Mouse (Mus musculus) intestine, postnatal 0 days (tissue): ENCODE measurements around the gene Hoxc4. TPM values are rescaled to one million over a fixed set of nuclear protein-coding genes. Genes with fewer than 3 reads are reported as not detected.
A peak's percentile ranks its signal among the peaks of the same experiment; 100 is the strongest.

Source experiments
- ATAC-seq: fragments of 200-750 bp; cut with Nextera tagmentation; 2 replicates; pipeline ENCODE4 v1.8.0; 2017; ENCODE audit warnings: mild to moderate bottlenecking, moderate TSS enrichment, moderate library complexity
- H3K27ac ChIP-seq: fragments of 300-500 bp; sonication (generic); 2 replicates; pipeline ENCODE4 v1.5.1; 2014; ENCODE audit warnings: mild to moderate bottlenecking, low read depth, low read length, moderate library complexity
- H3K27me3 ChIP-seq: fragments of 300-500 bp; sonication (generic); replicated peaks from 2 replicates; pipeline ENCODE4 v1.6.1; 2014; ENCODE audit warnings: low read length, mixed read lengths; ENCODE audit not compliant: control insufficient read depth, insufficient read depth
- H3K36me3 ChIP-seq: fragments of 300-500 bp; sonication (generic); 2 replicates; pipeline ENCODE4 v1.6.1; 2014; ENCODE audit warnings: mild to moderate bottlenecking, moderate library complexity; ENCODE audit not compliant: control insufficient read depth, insufficient read depth
- H3K4me1 ChIP-seq: fragments of 300-500 bp; sonication (generic); replicated peaks from 2 replicates; pipeline ENCODE4 v1.6.1; 2014; ENCODE audit warnings: antibody characterized with exemption, low read length, mixed read lengths; ENCODE audit not compliant: control insufficient read depth, insufficient read depth
- H3K4me2 ChIP-seq: fragments of 300-500 bp; sonication (generic); replicated peaks from 2 replicates; pipeline ENCODE4 v1.6.1; 2014; ENCODE audit warnings: low read depth, mild to moderate bottlenecking, moderate library complexity
- H3K4me3 ChIP-seq: fragments of 300-500 bp; sonication (generic); 2 replicates; pipeline ENCODE4 v1.5.1; 2014; ENCODE audit warnings: low read depth, low read length
- H3K9ac ChIP-seq: fragments of 300-500 bp; sonication (generic); 2 replicates; pipeline ENCODE4 v1.6.1; 2014; ENCODE audit warnings: mild to moderate bottlenecking, low read depth, low read length
- H3K9me3 ChIP-seq: fragments of 300-500 bp; sonication (generic); 2 replicates; pipeline ENCODE4 v1.6.1; 2016; ENCODE audit warnings: mixed run types; ENCODE audit not compliant: control insufficient read depth
- CTCF ChIP-seq: sonication (generic); IDR thresholded peaks from 2 replicates; pipeline ENCODE4 v1.5.1; 2016; ENCODE audit warnings: low read depth, mild to moderate bottlenecking, control low read depth, antibody characterized with exemption, moderate library complexity
- WGBS: fragments of 180-500 bp; shearing (Covaris S2); extraction: QIAGEN DNeasy Blood & Tissue Kit; methylation state at CpG from one replicate; pipeline ENCODE4 v1.1.7; 2014; 5-methylcytosine and 5-hydroxymethylcytosine counted together
- polyA plus RNA-seq: library from polyadenylated mRNA; unstranded; fragments of >200 nt; fragmentation: Nextera tagmentation; extraction: Ambion mirVana; gene quantifications from 2 replicates; pipeline ENCODE4 v1.2.1, GENCODE M21; 2015

Hoxc4 gene
- polyA plus RNA-seq, 1 experiment from 2014 or later, result 4.8 TPM

DNA sequence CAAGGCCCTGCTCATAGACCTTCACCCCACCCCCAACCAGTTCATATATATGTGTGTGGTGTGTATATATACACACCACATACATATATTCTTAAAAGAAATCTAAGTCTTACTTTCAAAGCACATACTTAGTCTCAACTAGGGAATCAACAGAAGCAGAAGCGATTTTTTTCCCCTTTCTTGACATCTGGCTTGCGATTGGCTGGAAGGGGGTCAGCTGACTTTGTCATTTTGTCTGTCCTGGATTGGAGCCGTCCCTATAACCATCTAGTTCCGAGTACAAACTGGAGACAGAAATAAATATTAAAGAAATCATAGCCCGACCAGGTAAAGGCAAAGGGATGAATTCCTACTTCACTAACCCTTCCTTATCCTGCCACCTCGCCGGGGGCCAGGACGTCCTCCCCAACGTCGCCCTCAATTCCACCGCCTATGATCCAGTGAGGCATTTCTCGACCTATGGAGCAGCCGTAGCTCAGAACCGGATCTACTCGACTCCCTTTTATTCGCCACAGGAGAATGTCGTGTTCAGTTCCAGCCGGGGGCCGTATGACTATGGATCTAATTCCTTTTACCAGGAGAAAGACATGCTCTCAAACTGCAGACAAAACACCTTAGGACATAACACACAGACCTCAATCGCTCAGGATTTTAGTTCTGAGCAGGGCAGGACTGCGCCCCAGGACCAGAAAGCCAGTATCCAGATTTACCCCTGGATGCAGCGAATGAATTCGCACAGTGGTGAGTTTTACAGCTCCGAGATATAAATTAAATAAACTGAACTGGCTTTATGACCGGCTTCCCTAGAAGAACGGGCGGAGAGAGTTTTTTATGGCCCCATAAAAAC, 9.2 kb upstream of the Hoxc4 start:
- no peak for ATAC-seq

GRCm38 (mm10) chr15:103010112-103010846, 8.5 kb upstream of the Hoxc4 start:
- Histone ChIP-seq H3K9ac (peak overlapping the region; percentile 48), H3K4me1 (0 out of 2 replicates have a peak, but pooled peaks cover 2% of the 10 kb centered on the region), H3K4me2 (peak overlapping the region; percentile 49), H3K36me3 (no peaks in the 10 kb centered on the region), H3K27ac (peak overlapping the region; percentile 47; the same call in 1 of the 2 replicates), H3K27me3 (peaks cover 97% of the 10 kb centered on the region), H3K4me3 (peak overlapping the region; percentile 27), H3K9me3 (no peaks in the 10 kb centered on the region)
- TF ChIP-seq CTCF, result no peak
- ATAC-seq, result no peak
- 2% methylated on average over 31 of the region's 31 CpGs for WGBS

More for the DNA sequence above, 9.2 kb upstream of the Hoxc4 start:
- Histone ChIP-seq H3K27me3 (peaks cover 97% of the 10 kb centered on the region), H3K27ac (peak overlapping the region; percentile 9; the same call in 1 of the 2 replicates), H3K36me3 (no peaks in the 10 kb centered on the region), H3K9me3 (no peaks in the 10 kb centered on the region), H3K4me2 (peak overlapping the region; percentile 49), H3K4me1 (0 out of 2 replicates have a peak, but pooled peaks cover 2% of the 10 kb centered on the region), H3K9ac (0 out of 2 replicates have a peak overlapping the region, but pooled peaks have one; percentile 48), H3K4me3 (peak overlapping the region; percentile 27)
- no peak for TF ChIP-seq CTCF
- WGBS, result 2% methylated on average over 27 of the region's 27 CpGs

GRCm38 (mm10) chr15:103010847-103011555, 7.7 kb upstream of the Hoxc4 start:
- H3K27me3 ChIP-seq, result peaks cover 94% of the 10 kb centered on the region
- H3K36me3 ChIP-seq, result no peaks in the 10 kb centered on the region
- TF ChIP-seq CTCF, result no peak
- H3K9me3 ChIP-seq, result no peaks in the 10 kb centered on the region
- peak overlapping the region; percentile 47; the same call in 1 of the 2 replicates for H3K27ac ChIP-seq
- 11% methylated on average over 28 of the region's 28 CpGs for WGBS
- ATAC-seq, result no peak
- H3K9ac ChIP-seq, result peak overlapping the region; percentile 48
- peak overlapping the region; percentile 49 for H3K4me2 ChIP-seq
- H3K4me1 ChIP-seq, result 0 out of 2 replicates have a peak, but pooled peaks cover 2% of the 10 kb centered on the region
- H3K4me3 ChIP-seq, result peak overlapping the region; percentile 27

GRCm38 (mm10) chr15:103011928-103012486, 6.7 kb upstream of the Hoxc4 start:
- Histone ChIP-seq H3K27me3 (peaks cover 92% of the 10 kb centered on the region), H3K4me2 (peak overlapping the region; percentile 49), H3K27ac (peak overlapping the region; percentile 41; the same call in 1 of the 2 replicates), H3K4me1 (0 out of 2 replicates have a peak, but pooled peaks cover 2% of the 10 kb centered on the region), H3K36me3 (no peaks in the 10 kb centered on the region), H3K4me3 (peak overlapping the region; percentile 23), H3K9me3 (no peaks in the 10 kb centered on the region), H3K9ac (peak overlapping the region; percentile 37; the same call in 1 of the 2 replicates)
- no peak for ATAC-seq
- TF ChIP-seq CTCF, result no peak
- WGBS, result 8% methylated on average over 26 of the region's 26 CpGs

GRCm38 (mm10) chr15:103013238-103013984, 5.3 kb upstream of the Hoxc4 start:
- H3K4me1 ChIP-seq, result no peaks in the 10 kb centered on the region
- peak overlapping the region; percentile 40 for H3K4me3 ChIP-seq
- H3K27ac ChIP-seq, result no peak overlapping the region
- H3K9ac ChIP-seq, result 0 out of 2 replicates have a peak overlapping the region, but pooled peaks have one; percentile 45
- peak; percentile 79 for TF ChIP-seq CTCF
- no peak for ATAC-seq
- no peaks in the 10 kb centered on the region for H3K36me3 ChIP-seq
- peaks cover 91% of the 10 kb centered on the region for H3K27me3 ChIP-seq
- no peaks in the 10 kb centered on the region for H3K9me3 ChIP-seq
- peak overlapping the region; percentile 61 for H3K4me2 ChIP-seq
- WGBS, result 5% methylated on average over 17 of the region's 17 CpGs
